Mouse (Mus musculus): ENCODE results near the gene Rrp12. TPM values are rescaled to one million over a fixed set of nuclear protein-coding genes. Genes with fewer than 3 reads are reported as not detected.
"Not testable (repeated sequence)": the region's sequence is repeated elsewhere in the genome, so short reads cannot be mapped to it uniquely, and the experiment has no call there.

Rrp12 gene
- 10 to 100 TPM; 38.5 to 40.3 TPM for total RNA-seq (2021)

DNA sequence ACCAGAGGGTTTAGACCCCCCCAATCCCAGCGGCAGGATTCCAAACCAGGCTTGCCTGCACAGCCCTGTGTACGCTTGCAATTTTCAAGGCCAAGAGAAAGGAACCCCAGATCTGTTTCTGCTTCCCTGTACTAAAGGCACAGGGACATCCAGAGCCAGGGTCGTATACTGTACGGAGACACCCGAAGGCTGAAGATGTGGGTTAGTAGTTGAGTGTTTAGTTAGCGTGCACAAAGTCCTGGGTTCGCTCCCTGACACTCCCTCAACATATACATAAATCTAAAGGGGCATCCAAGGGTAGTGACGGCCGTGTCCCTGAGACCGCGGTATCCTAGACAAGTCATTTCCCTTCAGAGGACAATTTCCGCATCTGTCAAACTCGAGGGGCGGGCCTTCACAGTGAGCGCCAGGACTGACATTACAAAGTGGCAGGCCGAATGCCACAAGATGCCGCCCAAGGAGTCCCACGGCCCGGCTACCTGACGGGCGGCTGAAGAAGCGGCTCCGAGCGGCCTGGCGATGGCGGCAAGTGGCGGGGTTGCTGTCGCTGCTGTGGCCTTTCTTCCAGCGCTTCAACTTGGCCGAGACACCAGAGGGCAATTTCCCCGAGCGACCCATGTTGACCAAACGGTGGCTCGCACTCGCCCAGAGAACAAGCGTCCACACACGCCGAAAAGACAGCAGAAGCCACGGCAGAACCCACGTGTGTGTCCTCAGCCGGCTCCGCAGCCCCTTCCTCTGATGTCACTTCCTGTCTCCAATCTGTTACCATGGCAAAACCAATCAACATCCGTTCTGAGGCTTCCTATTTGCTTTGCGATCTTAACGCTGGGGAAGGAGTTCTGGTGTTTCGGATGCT is at the start of gene Rrp12:
Rrp12 (minus strand) TSS at position 714 of the 859 bp plus-strand sequence.
- intact Hi-C loops (cut with DNase I): no loop called here
- DNase-seq (ENCODE audit: extremely low spot score in 1 of 2, low spot score in 2 of 2): peak; percentile 84 to 91

DNA sequence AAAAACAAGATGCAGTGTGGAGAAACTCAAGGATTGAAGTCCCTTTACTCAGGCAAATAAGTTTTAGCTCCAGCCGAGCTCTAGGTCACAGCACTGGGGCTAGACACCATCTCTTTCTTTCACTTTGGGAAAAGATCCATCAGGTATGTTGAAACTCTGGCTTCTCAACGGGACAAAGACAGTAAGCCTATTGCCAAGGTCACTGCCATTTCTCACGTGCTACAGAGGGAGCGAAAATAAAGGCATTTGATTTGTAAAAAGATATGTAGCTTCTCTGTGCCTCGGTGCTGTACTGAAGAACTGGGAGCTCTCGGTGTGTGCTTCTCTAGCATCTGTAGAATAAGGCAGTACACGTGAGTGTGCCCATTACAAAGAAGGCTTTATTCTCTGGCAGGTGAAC is 47.9 kb upstream of the Rrp12 start:
- intact Hi-C loops (cut with DNase I): no loop called here
- no peak for DNase-seq (ENCODE audit: extremely low spot score in 1 of 2, low spot score in 2 of 2)

DNA sequence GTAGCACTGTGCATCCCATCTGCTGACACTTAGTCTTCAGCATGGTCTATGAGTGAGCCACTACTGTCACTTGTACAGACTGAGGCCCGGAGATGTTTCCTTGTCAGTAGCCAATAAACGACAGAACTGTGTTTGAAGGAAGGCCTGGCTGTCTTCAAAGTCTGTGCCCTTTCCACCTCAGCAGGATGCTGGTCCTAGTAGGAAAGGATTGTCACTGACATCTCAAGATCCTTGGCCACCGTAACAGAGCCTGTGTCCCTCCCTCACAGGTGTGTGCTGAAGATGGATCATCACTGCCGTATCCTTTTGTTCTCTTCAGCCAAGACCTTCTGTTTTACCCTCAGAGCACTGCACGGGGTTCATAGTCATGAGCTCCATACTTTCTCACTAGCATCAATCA is 42.6 kb upstream of the Rrp12 start:
- intact Hi-C loops (cut with DNase I): no loop called here
- DNase-seq (ENCODE audit: extremely low spot score in 1 of 2, low spot score in 2 of 2): no peak

DNA sequence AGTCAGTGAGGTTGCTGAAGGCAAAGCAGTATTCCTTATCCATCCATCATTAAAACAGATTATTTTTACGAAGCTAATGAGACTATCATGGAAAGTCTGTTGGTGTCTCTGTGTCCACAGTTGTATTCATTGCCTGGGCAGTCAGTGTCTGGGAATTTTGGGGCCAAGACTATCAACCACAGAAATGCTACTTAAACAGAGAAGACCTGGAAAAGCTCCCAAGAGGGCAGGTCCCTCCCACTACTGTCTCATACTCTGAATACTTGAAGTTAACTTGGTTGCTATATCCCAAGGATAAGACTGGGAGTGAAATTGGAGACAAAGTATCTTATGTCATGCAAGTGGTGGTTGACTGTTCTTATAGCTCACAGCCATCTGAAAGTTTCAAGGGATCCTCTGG is 39.9 kb upstream of the Rrp12 start:
- no peak for DNase-seq (ENCODE audit: extremely low spot score in 1 of 2, low spot score in 2 of 2)
- intact Hi-C loops (cut with DNase I): no loop called here

DNA sequence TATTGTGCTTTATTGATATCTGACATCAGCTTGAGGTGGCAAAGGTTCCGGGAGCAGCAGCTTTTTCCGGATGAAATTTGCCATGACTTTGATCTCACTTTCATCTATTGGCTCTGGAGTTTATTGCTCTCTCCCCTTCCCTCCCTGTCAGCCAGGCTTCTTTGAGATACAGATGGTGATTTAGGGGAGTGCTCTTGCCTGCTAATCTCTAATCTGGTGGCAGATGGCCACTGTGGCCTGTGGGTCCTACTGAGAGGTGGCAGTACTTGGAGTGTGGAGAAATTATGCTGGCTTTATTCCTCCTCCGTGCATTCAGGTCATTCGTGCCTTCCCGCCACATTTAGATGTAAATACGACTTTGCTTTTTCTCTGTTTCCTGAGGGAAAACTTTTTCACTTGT is 38.2 kb upstream of the Rrp12 start:
- DNase-seq (ENCODE audit: extremely low spot score in 1 of 2, low spot score in 2 of 2): no peak
- intact Hi-C loops (cut with DNase I): no loop called here

DNA sequence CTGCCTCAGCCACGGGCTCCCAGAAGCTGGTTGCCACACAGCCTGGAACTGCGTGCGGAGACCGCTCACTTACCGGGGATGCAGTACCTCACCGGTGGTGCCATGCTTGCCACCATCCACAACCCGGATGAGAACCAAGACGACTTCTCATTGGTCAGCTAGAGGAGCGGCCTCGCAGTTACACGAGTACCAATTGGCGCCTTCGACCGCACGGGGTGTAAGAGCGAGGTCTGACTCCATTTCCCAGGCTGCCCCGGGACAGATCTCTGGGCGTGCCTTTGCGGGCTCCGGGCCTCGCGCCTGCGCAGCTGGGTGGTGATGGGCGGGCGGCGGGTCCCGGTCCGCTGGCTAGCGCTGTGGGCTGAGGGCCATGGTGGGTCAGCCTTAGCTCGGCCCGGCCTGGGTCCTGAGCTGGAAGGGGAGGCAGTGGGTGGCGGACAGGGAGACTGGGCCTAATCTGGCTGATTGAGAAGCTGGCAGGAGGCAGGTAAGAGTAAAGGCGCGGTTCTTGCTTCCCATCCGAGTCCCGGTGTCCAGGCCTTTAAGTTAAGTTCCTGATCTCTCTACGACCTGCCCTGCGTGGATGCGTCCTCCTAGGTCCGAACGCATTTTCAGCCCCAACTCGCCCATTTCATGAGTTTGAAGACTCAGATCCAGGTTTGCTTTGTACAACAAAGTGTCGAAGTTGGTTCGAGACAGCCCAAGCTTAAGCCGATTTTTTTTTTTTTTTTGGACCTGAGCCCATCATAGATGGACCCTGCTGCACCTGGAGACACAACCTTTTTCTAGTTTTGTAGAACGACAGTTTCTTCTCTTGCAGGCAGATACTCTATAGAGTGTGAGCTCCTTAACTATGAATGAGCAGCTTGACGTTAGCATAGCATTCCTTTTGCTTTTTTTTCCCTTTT is 37.5 kb upstream of the Rrp12 start, which contains the start of the genes Exosc1 and Zdhhc16:
Exosc1 (minus strand) TSS at position 245 of the 908 bp plus-strand sequence.
Zdhhc16 (plus strand) TSS at position 302 of the 908 bp plus-strand sequence.
- peak; percentile 98 to 99 for DNase-seq (ENCODE audit: extremely low spot score in 1 of 2, low spot score in 2 of 2)
- intact Hi-C loops (cut with DNase I): no loop called here

DNA sequence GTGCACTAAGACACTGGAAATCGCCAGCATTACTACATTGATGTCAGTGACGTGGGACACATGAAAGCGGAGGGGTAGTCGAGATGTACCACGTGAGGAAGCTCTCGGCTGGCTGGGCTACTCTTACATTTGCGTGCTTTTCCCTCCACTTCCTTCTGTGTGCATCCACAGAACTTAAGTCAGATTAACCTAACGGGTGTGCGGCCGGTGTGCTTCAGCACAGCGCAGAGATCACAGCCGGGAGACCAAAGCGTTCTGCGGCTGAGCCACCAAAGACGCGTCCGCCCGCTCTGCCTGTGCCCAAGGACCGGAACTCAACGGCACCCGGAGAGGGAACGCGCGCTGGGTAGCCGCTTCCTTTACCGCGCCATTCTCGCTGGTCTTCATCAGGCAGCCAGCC is 36.7 kb upstream of the Rrp12 start:
- intact Hi-C loops (cut with DNase I): no loop called here
- DNase-seq (ENCODE audit: extremely low spot score in 1 of 2, low spot score in 2 of 2): peak in 1 of 2 experiments; percentile 29

DNA sequence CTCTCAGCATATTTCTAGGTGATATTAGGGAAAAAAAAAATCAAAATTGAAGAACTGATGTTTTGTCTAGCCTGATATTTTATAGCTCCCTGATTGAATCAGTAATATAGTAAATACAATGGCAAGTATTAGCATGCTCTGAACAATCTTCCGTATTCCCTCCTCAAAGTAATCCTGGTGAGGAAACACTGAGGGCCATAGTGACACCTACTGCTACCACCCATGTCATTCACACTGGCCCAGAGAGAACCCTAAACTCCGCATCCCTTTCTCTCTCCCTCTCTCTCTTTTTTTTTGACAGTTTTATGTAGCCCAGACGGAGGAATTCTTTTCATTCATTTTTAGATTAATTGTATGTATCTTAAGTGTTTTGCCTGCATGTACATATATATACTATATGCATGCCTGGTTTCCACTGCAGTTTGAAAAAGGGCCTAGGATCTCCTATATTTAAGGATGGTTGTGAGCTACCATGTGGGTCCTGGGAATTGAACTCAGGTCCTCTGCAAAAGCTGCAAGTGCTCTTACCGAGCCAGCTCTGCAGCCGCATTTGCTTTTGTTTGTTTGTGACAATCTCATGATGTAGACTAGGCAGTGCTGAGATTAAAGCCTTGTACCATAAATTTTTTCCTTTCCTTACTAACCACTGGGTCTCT is 24.6 kb upstream of the Rrp12 start:
- intact Hi-C loops (cut with DNase I): no loop called here
- no peak for DNase-seq (ENCODE audit: extremely low spot score in 1 of 2, low spot score in 2 of 2)

DNA sequence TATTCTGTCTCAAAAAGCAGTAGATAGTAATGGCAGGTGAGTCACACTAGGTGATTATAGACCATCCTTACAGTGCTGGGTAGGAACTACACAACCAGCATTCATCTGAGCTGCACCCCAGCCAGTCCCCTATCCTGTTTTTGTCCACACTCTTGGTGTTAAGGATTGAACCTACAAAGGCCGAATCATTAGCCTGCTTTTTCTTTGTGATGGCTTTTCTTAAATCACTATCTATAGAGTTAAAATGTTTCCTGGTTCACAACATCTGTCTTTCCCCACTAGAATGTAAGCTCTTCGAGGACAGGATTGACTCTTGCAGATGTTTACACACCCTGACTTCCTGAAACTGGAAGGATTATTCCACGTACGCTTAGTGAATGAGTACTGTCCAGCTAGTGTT is 23.5 kb upstream of the Rrp12 start:
- DNase-seq (ENCODE audit: extremely low spot score in 1 of 2, low spot score in 2 of 2): no peak
- intact Hi-C loops (cut with DNase I): no loop called here

DNA sequence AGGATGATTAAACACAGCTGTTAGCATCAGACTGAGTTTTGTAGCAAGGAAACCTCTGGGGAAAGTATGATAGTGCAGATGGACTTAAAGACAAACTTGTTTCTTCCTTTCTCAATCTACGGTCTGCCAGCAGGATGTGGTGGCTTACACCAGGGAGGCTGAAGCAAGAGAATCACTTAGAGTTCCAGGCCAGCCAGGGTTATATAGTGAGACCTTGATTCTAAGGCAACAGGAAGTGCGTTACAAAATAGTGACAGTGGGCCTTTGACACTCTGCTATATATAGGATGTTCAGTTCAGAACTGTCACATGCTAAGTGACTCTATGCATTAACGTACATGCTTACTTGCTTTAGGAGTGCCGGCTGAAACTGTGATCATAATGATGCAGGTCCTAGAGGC is 20.9 kb upstream of the Rrp12 start:
- intact Hi-C loops (cut with DNase I): no loop called here

DNA sequence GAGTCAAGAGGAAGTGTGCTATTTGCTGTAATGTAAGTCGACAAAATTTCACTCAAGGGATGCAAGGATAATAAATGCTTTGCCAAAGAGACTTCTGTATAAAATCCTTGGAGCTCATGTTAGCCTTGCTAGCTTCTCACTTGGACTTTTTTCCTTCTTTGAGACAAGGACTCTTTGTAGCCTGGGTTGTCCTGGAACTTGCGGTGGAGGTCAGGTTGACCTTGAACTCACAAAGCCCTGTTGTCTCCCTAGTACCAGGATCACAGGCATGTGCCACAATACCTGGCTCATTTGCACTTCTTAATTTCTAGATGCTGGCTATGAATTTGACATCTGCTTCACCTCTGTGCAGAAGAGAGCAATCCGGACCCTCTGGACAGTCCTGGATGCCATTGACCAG is 19.3 kb upstream of the Rrp12 start:
- intact Hi-C loops (cut with DNase I): no loop called here
- DNase-seq (ENCODE audit: extremely low spot score in 1 of 2, low spot score in 2 of 2): no peak

More for the DNA sequence above, 20.9 kb upstream of the Rrp12 start:
- no peak for DNase-seq (ENCODE audit: extremely low spot score in 1 of 2, low spot score in 2 of 2)

DNA sequence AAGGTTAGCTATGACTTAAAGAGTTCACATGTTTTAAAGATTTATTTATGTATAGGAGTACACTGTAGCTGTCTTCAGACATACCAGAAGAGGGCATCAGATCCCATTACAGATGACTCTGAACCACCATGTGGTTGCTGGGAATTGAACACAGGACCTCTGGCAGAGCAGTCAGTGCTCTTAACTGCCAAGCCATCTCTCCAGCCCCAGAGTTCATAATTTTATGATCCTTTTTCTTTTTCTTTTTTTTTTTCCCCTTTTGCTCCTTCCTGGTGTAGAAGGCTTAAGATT is 18.6 kb upstream of the Rrp12 start:
- DNase-seq (ENCODE audit: extremely low spot score in 1 of 2, low spot score in 2 of 2); intact Hi-C loops (cut with DNase I): not testable (repeated sequence)

DNA sequence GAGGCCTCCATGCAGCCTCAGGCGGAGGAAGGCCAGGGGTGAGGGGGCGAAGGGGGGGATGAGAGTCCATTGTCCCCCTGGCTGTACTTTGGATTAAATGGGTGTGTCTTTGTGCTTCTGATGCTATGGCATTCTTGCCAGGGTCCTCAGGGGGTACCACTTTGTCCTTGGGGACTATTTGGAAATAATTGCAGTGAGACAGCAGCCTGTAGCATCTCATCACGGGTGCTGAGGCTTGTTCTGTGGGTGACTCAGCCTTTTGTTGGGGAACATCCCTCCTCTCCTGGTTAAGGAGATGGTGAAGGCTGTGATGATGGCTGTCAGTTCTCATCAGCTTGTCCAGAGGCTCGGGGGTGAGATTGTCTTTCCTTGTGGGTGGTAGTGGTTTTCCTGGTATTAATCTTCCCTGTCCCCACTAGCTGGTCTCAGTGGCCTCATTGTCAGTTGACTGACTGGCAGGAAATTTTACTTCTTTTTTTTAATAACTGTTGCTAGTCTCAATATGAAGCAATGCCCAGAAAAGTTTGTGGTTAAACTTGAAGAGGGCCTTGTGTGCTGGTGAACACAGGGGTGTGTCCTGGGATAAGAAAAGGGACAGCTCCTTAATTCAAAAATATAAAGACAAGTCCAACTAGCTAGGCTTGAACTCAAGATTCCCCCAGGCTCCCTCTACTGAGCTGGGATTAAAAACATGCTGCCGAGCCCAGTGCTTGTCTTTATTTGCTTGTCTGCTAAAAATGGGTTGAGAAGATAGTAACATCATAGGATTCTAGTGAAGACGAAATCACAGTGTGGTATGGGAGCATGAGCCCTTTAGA is 18.0 kb upstream of the Rrp12 start:
- no peak for DNase-seq (ENCODE audit: extremely low spot score in 1 of 2, low spot score in 2 of 2)
- intact Hi-C loops (cut with DNase I): no loop called here

DNA sequence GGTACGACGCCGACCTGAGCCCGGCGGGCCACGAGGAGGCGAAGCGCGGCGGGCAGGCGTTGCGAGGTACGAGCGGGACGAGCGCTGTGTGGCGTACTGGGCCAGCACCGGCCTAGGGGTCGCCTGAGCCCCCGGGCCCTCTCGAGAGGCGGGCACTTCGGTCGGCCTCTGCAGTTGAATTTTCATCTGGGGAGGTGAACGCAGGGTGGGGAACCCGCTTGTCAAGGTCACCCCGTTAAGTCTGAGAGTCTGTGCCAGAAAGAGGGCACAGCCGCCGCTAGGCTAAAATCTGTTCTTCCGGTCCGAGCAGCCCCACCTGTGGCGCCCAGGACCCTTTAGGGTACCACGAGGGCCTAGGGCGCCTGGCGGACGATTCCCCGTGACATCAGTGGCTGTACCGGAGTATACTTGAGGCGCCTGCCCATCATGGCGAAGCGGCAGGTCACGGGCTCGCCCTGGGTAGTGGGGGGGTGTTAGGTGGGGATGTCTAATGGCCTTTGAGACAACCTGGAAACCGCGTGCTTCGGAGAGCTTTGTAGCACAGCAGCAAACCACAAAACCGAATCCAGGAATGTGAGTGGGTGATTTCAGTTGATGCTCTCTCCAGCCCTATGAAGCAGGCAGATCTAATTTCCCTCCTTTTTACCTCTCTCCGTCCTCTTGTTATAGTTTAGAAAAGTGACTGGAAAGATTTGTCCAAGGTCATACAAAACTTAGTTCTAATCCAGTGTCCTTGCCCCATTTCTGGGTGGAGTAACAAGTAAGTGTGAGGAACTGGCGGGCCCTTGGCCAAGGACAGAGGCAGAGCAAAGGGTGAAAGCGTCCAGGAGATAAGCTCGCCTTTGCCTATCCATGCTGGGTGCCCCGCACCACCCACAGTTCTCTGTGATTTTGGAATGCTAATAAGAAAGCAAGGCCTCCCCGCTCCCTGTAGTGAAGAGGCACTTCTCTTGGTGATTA is 16.4 kb upstream of the Rrp12 start:
- peak; percentile 16 to 58 for DNase-seq (ENCODE audit: extremely low spot score in 1 of 2, low spot score in 2 of 2)
- intact Hi-C loops (cut with DNase I): no loop called here

DNA sequence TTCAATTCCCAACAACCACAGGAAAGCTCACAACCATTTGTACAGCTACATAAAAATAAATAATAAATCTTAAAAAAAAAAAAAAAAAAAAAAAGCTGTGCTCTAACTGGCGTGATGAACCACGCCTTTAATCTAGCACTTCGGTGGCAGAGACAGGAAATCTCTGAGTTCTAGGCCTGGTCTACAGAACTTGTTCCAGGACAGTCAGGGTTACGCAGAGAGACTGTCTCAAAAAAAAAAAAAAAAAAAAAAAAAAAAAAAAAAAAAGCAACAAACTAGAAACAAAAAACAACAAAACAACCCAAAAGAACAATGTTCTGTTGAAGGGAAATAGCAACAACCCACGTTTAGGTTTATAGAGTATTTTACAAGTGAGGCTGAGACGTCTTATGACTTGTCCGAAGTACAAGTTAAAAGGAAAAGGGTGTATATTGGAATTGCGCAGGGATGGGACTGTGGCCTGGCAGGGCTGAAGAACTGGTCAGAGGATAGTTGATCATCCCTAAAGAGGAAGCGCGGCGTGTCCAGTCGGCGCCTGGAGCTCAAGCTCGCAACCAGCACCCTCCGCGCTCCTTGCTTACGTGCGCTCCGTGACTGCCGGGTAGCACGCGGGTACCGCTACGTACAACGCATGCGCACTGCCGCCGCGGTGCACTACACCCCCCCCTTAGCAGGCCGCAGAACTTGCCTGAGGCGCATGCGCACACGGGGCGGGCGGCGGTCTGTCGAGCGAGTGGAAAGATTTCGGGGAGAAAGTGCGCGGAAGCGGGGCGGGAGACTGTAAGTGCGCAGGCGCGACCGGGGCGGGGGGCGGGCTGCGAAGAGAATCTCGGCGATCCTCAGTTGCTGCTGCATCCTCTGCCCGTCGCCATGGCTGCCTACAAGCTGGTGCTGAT is 15.5 kb upstream of the Rrp12 start, which contains the start of gene Pgam1:
Pgam1 (plus strand) TSS at position 746 of the 896 bp plus-strand sequence.
- peak; percentile 95 to 98 for DNase-seq (ENCODE audit: extremely low spot score in 1 of 2, low spot score in 2 of 2)
- intact Hi-C loops (cut with DNase I): no loop called here

DNA sequence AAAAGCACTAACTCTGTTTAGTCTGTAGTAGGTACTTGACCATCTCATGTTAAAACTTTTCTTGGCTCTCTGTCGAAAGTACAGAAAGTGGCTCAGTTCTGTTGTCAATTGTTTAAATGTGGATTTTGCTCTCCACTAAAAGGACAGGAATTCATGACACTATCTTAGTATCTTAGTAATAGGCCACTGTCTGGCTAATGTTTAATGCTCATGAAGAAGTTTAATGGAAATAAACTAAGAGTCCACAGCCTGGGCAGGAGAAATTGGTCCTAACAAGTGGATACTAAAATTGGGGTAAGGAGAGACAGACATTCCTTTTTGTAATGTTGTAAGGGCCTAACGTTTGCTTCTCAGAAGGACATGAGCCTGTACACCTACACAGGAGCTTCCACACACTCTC is 14.4 kb upstream of the Rrp12 start:
- intact Hi-C loops (cut with DNase I): no loop called here
- no peak for DNase-seq (ENCODE audit: extremely low spot score in 1 of 2, low spot score in 2 of 2)
